Mouse (Mus musculus) lung, embryonic 15.5 days (tissue): Measurements from ENCODE around the gene Sim2. TPM values are rescaled to one million over a fixed set of nuclear protein-coding genes. Genes with fewer than 3 reads are reported as not detected.

Source experiments
- ATAC-seq: fragments of 200-750 bp; cut with Nextera tagmentation; 2 replicates; pipeline ENCODE4 v1.8.0; 2017; ENCODE audit warnings: moderate number of reproducible peaks, borderline replicate concordance; ENCODE audit not compliant: low FRiP score, low TSS enrichment; ENCODE audit errors: extremely low read depth
- H3K27ac ChIP-seq: fragments of 300-500 bp; sonication (generic); 2 replicates; pipeline ENCODE4 v1.5.1; 2015; ENCODE audit warnings: moderate library complexity, mild to moderate bottlenecking, inconsistent platforms
- H3K27me3 ChIP-seq: fragments of 300-500 bp; sonication (generic); 2 replicates; pipeline ENCODE4 v1.6.1; 2015; ENCODE audit warnings: inconsistent platforms
- H3K36me3 ChIP-seq: fragments of 300-500 bp; sonication (generic); 2 replicates; pipeline ENCODE4 v1.6.1; 2015; ENCODE audit warnings: inconsistent platforms
- H3K4me1 ChIP-seq: fragments of 300-500 bp; sonication (generic); 2 replicates; pipeline ENCODE4 v1.6.1; 2015; ENCODE audit warnings: inconsistent platforms
- H3K4me2 ChIP-seq: fragments of 300-500 bp; sonication (generic); 2 replicates; pipeline ENCODE4 v1.6.1; 2015; ENCODE audit warnings: inconsistent platforms, mild to moderate bottlenecking, moderate library complexity
- H3K4me3 ChIP-seq: fragments of 300-500 bp; sonication (generic); 2 replicates; pipeline ENCODE4 v1.5.1; 2015; ENCODE audit warnings: mild to moderate bottlenecking, inconsistent platforms
- H3K9ac ChIP-seq: fragments of 300-500 bp; sonication (generic); 2 replicates; pipeline ENCODE4 v1.6.1; 2015; ENCODE audit warnings: inconsistent platforms
- H3K9me3 ChIP-seq: fragments of 300-500 bp; sonication (generic); 2 replicates; pipeline ENCODE4 v1.6.1; 2016; ENCODE audit warnings: inconsistent platforms
- WGBS: fragments of 180-500 bp; shearing (Covaris S2); methylation state at CpG from one replicate; pipeline ENCODE4 v1.1.7; 2015; 5-methylcytosine and 5-hydroxymethylcytosine counted together
- polyA plus RNA-seq: library from polyadenylated mRNA; unstranded; fragments of >200 nt; fragmentation: Nextera tagmentation; extraction: Ambion mirVana; gene quantifications from 2 replicates; pipeline ENCODE4 v1.2.1, GENCODE M21; 2015

Gene Sim2
- polyA plus RNA-seq, 1 experiment from 2014 or later, result 0.12 TPM

DNA sequence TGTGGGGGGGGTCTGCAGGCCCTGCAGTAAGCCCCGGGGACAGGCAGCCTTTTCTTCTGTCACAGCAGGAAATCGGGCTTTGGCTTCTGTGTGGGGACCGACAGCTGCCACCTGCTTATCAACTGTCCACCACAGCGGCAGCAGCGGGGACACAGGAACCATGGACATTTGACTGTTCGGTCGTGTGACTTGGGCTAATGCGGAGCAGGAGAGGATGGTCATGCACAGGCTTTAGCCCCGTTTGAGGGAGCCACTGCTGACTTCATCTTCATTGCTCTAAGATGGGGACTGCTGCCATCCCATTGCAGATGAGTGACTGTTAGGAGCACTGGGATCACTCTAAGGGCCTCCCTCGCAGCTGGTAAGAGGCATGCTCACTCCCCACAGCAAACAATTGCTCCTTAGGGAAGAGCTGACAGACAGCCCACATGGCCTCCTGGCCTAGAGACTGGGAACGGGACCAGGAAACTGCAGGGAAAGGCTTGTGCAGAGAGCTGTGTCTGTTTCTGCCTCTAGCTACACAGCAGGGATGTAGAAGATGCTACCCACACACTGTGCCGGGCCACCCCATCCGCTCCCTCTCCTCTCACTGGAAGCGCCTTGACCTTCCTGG, 70.4 kb downstream of the Sim2 start:
- Histone ChIP-seq H3K27ac (no peak overlapping the region), H3K9ac (no peak overlapping the region), H3K36me3 (no peaks in the 10 kb centered on the region), H3K4me3 (no peak overlapping the region), H3K9me3 (no peaks in the 10 kb centered on the region), H3K27me3 (peaks cover 3% of the 10 kb centered on the region; the same call in 1 of the 2 replicates), H3K4me1 (peaks cover 15% of the 10 kb centered on the region), H3K4me2 (no peak overlapping the region)
- WGBS, result 43% methylated on average over 14 of the region's 14 CpGs
- no peak for ATAC-seq

DNA sequence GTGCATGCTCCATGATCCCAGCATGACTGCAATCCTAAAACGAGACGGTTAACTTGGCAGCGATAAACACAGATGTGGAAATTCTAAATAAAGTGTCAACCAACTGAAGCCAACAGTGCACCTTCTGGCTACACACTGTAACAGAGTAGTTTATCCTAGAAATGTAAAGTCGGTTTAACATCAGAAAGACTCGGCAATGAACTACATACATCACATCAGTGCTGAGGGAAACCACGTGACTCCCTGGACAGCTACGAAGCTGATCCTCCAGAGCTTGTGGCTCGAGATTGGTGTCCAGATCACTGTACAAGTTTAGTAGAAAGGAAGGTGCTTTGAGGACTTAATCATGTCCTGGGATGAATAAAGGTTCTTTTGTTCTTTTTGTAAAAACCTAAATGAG, 73.1 kb downstream of the Sim2 start:
- Histone ChIP-seq H3K27me3 (peaks cover 3% of the 10 kb centered on the region; the same call in 1 of the 2 replicates), H3K9ac (no peak overlapping the region), H3K27ac (no peak overlapping the region), H3K4me3 (no peak overlapping the region), H3K4me1 (peaks cover 5% of the 10 kb centered on the region; the same call in 1 of the 2 replicates), H3K36me3 (no peaks in the 10 kb centered on the region), H3K4me2 (no peak overlapping the region), H3K9me3 (no peaks in the 10 kb centered on the region)
- ATAC-seq, result no peak
- 28% methylated on average over 8 of the region's 8 CpGs for WGBS

DNA sequence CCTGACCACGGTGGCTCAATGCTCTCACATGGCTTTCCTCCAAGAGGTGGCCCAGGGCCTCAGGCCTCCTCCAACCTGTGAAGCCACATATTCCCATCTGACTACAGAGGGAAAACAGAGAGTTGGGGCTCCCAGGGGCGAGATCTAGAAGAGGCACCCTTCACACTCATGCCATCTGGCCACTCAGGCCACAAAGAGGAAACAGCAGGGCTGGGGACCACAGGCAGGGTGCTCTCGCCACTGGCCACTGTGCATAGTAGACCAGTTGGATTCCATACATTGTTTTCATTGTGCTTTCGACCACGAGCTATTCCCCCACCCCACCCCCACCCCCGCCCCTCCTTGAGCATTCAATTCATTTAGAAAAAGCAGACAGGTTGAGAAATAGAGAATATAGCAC, 77.3 kb downstream of the Sim2 start:
- H3K27ac ChIP-seq, result no peak overlapping the region
- no peak for ATAC-seq
- no peaks in the 10 kb centered on the region for H3K27me3 ChIP-seq
- no peak overlapping the region for H3K9ac ChIP-seq
- H3K4me1 ChIP-seq, result no peaks in the 10 kb centered on the region
- H3K36me3 ChIP-seq, result no peaks in the 10 kb centered on the region
- H3K4me3 ChIP-seq, result no peak overlapping the region
- 50% methylated on average over 6 of the region's 6 CpGs for WGBS
- no peaks in the 10 kb centered on the region for H3K9me3 ChIP-seq
- no peak overlapping the region for H3K4me2 ChIP-seq

DNA sequence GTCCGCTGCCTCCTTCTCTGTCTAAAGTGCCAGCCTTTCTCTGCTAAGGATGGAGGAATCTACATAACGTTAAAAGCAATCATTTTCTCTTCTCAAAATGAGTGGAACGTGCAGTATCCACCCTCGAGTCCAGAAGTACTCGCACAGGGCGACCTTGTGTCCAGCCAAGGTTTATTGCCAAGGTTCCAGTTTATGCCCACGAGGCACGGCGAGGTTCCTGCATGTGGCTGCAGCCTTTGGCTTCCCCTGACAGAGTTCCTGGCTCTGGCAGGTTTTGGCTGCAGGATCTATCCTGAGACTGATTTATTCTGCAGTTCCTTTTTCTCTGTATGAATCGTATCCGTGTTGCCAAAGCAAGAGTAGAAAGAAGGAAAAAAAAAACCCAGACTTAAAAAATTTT, 78.3 kb downstream of the Sim2 start:
- WGBS, result 79% methylated on average over 11 of the region's 11 CpGs
- Histone ChIP-seq H3K4me2 (no peak overlapping the region), H3K4me3 (no peak overlapping the region), H3K27ac (no peak overlapping the region), H3K9me3 (no peaks in the 10 kb centered on the region), H3K27me3 (no peaks in the 10 kb centered on the region), H3K4me1 (no peaks in the 10 kb centered on the region), H3K36me3 (no peaks in the 10 kb centered on the region), H3K9ac (no peak overlapping the region)
- ATAC-seq, result no peak

DNA sequence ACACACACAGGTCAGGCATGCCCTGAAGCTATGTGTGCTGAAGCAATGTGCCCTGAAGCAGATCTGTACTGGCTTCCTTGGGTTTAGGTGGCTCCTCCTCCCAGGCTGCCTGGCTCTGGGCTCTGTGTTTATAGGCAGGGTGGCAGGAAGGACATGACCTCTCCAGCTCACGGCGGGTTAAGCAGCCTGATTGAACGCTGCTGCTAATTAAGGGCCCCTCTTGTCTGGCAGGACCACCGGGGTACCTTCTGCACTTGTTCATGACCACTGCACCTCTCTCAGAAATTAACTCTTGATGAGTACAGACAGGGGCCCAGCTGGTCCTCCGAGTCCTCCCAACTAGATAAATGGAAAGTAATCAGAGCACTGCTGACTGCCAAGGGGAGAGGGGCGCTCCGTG, 79.5 kb downstream of the Sim2 start:
- H3K36me3 ChIP-seq, result no peaks in the 10 kb centered on the region
- no peaks in the 10 kb centered on the region for H3K9me3 ChIP-seq
- no peak for ATAC-seq
- H3K27me3 ChIP-seq, result no peaks in the 10 kb centered on the region
- H3K4me1 ChIP-seq, result no peaks in the 10 kb centered on the region
- H3K4me3 ChIP-seq, result no peak overlapping the region
- H3K9ac ChIP-seq, result no peak overlapping the region
- WGBS, result 14% methylated on average over 7 of the region's 7 CpGs
- no peak overlapping the region for H3K27ac ChIP-seq
- H3K4me2 ChIP-seq, result no peak overlapping the region

DNA sequence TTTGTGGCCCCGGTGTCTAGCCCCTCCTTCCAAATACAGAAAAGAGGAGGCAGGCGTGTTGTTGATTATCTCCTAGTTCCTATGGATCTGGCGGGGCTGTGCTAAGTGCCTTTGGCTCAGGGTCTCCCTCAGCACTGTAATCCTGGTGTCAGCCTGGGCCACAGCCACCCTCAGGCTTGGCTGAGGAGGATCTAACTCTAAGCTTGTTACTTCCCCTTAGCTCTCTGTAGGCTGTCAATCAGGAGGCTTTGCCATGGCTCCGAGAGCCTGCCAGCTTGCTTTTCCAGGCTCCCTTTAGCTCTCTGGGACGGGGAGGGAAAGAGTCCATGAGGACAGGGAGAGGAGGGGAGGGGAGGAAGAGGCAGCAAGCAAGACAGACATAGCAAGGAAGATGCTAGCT, 80.2 kb downstream of the Sim2 start:
- Histone ChIP-seq H3K27ac (no peak overlapping the region), H3K4me1 (no peaks in the 10 kb centered on the region), H3K9me3 (no peaks in the 10 kb centered on the region), H3K36me3 (no peaks in the 10 kb centered on the region), H3K4me2 (no peak overlapping the region), H3K27me3 (no peaks in the 10 kb centered on the region), H3K4me3 (no peak overlapping the region), H3K9ac (no peak overlapping the region)
- 24% methylated on average over 5 of the region's 5 CpGs for WGBS
- ATAC-seq, result no peak

DNA sequence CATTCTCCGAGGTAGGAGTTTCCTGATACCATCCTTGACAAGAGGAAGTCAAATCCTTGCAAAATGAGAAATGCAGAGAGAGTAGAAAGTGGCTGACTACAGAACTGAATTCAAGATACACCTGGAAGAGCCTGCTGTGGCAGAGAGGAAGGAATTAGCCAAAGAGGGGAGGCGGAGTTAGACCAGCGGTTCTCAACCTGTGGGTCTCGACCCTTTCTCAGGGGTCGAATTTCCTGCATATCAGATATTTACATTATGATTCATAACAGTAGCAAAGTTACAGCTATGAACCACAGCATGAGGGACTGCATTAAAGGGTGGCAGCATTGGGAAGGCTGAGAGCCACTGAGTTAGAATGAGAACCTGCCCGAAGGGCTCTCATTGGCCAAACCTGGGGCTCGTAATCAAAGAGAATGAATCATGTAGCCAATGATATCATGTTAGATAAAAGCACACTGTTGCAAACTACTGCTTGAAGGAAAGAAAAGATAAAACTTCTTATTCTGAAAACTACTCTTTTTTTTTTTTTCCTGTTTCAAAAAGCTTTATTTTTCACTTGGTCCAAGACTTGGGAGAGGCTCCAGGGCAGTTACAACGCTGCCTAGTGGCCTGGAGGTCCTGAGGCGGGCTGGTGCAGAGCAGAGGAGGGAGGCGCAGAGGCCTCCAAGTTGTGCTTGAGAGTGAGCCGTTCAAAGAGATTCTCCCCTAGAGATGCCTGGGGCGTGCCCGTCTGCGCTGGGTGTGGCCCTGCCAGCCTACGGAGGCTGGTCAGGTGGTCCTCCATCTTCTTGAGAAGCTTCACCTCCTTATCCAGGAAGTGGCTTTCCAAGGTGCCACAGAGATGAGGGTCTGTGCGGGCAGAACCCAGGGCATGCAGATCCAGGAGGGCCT, 84.2 kb downstream of the Sim2 start:
- Histone ChIP-seq H3K27ac (no peak overlapping the region), H3K4me2 (no peak overlapping the region), H3K4me1 (no peaks in the 10 kb centered on the region), H3K27me3 (no peaks in the 10 kb centered on the region), H3K9me3 (no peaks in the 10 kb centered on the region), H3K36me3 (no peaks in the 10 kb centered on the region), H3K4me3 (no peak overlapping the region), H3K9ac (no peak overlapping the region)
- ATAC-seq, result no peak
- 73% methylated on average over 16 of the region's 16 CpGs for WGBS

DNA sequence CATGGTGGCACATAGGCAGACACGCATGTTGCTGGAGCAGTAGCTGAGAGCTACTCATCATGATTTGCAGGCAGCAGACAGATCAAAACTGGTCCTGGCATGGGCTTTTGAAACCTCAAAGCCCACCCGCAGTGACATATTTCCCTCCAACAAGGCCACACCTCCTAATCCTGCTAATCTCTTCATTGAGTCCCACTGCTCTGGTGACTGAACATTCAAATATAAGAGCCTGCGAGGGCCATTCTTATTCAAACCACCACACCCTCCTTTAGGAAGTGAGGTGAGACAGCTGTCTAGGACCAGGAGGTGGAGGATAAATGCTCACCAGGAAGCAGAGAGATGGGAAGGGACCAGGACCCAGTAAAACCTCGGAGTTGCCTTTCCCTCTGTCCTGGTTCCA, 85.5 kb downstream of the Sim2 start:
- no peak for ATAC-seq
- 56% methylated on average over 4 of the region's 4 CpGs for WGBS

DNA sequence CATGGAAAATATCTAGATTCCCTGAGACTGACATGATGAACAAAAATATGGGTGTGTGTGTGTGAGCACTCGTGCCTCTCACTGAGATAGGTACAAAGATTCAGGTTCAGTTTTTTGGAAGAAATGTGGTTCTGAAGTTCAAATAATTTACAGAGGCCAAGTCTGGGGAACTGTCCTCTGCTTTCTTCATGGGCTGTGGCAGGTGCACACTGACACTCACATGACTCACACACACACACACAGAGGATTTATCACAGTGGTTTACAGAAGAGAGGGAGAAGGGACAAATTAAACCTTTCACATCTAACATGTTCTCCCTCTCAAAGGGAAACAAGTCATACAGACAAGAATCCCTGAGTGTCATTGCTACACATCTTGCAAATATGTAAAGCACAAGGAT, 88.6 kb downstream of the Sim2 start:
- Histone ChIP-seq H3K27ac (no peak overlapping the region), H3K36me3 (no peaks in the 10 kb centered on the region), H3K9me3 (no peaks in the 10 kb centered on the region), H3K4me3 (no peak overlapping the region), H3K4me1 (no peaks in the 10 kb centered on the region), H3K4me2 (no peak overlapping the region), H3K27me3 (no peaks in the 10 kb centered on the region), H3K9ac (no peak overlapping the region)
- ATAC-seq, result no peak
- WGBS, result 67% methylated on average over 1 of the region's 1 CpGs

More for the DNA sequence above, 85.5 kb downstream of the Sim2 start:
- no peaks in the 10 kb centered on the region for H3K27me3 ChIP-seq
- H3K9me3 ChIP-seq, result no peaks in the 10 kb centered on the region
- H3K9ac ChIP-seq, result no peak overlapping the region
- no peak overlapping the region for H3K4me3 ChIP-seq
- H3K4me1 ChIP-seq, result no peaks in the 10 kb centered on the region
- H3K36me3 ChIP-seq, result no peaks in the 10 kb centered on the region
- no peak overlapping the region for H3K27ac ChIP-seq
- no peak overlapping the region for H3K4me2 ChIP-seq

DNA sequence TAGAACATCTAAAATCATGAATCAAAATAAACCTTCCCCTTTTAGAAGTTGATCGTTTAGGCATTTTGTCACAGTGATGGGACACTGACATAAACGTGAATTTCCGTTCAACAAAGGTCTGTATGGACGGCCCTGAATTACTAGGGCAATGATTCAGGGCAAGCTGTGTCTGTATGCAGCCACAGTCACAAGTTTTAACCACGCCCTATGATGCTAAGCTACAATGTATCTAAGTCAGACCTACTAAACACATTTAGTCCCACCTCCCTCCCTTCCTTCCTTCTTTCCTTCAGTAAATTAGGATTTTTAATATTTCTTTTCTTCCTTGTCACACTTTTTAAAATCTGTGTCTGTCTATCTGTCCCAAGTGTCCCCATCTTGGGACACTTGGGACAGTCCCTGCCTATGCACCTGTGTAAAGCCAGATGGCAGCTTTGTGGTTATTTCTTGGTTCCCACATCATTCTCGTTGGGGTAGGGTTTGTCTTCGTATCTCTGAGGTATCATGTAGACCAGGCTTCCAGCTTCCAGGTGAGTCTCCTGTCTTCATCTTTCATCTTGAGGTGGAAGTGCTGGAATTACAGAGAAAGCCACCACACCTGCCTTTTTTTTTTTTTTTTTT, 90.7 kb downstream of the Sim2 start:
- Histone ChIP-seq H3K4me1 (no peaks in the 10 kb centered on the region), H3K27ac (no peak overlapping the region), H3K4me3 (no peak overlapping the region), H3K4me2 (no peak overlapping the region), H3K36me3 (no peaks in the 10 kb centered on the region), H3K9me3 (no peaks in the 10 kb centered on the region), H3K9ac (no peak overlapping the region), H3K27me3 (peaks cover 20% of the 10 kb centered on the region; the same call in 1 of the 2 replicates)
- WGBS, result 70% methylated on average over 7 of the region's 7 CpGs
- ATAC-seq, result no peak
